Mouse (Mus musculus): ENCODE results near the gene Krtap5-3. TPM values are rescaled to one million over a fixed set of nuclear protein-coding genes. Genes with fewer than 3 reads are reported as not detected.
"Not testable (repeated sequence)": the region's sequence is repeated elsewhere in the genome, so short reads cannot be mapped to it uniquely, and the experiment has no call there.

Krtap5-3 gene
- polyA plus RNA-seq, 1 experiment from 2014 or later, result not detected

DNA sequence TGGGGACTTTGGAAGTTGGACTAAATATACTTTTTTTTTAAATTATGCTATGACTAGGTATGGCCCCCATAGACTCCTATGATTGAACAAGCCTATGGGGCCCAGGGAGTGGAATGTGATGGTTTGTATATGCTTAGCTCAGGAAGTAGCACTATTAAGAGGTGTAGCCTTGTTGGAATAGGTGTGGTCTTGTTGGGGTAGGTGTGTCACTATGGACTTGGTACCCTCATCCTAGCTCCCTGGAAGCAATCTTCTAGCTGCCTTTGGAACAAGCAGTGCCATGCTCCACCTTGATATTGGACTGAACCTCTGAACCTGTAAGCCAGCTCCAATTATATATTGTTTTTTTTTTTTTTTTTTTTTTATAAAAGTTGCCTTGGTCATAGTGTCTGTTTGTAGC lies 4.3 kb downstream of the Krtap5-3 start:
- Histone ChIP-seq H3K9ac (replicated peaks) (no peak overlapping the region), H3K27ac (replicated peaks) (no peak overlapping the region), H3K4me3 (replicated peaks) (no peak overlapping the region), H3K4me2 (no peak overlapping the region), H3K36me3 (no peaks in the 10 kb centered on the region), H3K9me3 (replicated peaks) (no peaks in the 10 kb centered on the region), H3K4me1 (no peaks in the 10 kb centered on the region), H3K27me3 (replicated peaks) (no peaks in the 10 kb centered on the region)
- no peak for ATAC-seq (ENCODE audit: low FRiP score)

DNA sequence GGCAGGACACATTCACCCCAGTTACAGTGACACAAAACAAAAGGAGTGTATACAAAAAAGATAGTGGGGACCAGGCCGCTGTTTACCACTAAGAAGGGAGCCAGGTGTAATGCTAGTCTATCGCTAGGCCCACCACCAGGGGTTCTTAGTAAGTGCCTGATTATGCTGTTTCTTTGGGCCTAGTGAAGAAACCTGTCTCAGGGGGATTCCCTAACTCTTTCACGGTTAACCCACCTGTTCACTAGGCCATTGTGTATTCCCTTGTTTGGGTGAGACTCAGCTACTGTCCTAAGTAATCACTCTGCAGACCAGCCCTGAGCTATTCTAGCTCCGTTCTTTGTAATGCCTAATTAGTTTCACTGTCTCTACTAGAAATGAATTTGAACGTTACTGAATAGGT lies 5.7 kb downstream of the Krtap5-3 start:
- H3K4me1 ChIP-seq; H3K27ac ChIP-seq (replicated peaks); H3K9ac ChIP-seq (replicated peaks); H3K4me2 ChIP-seq; H3K27me3 ChIP-seq (replicated peaks); H3K4me3 ChIP-seq (replicated peaks); H3K9me3 ChIP-seq (replicated peaks); H3K36me3 ChIP-seq; ATAC-seq (ENCODE audit: low FRiP score): not testable (repeated sequence)
- 78% methylated on average over 5 of the region's 5 CpGs for WGBS

DNA sequence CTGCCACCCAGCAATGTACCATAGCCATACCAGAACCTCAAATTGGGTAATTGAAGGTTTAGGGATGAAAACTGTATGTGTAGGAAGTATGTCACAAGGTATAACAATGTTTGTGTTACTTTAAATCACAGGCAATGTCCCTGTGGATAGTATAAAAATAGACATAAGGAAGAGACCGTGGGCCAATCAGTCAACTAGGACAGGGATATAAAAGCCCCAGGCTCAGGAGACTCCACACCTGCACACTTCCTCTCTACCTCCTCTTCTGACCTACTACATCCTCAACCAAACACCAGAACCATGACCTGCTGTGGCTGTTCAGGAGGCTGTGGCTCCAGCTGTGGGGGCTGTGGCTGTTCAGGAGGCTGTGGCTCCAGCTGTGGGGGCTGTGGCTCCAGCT lies 10.4 kb downstream of the Krtap5-3 start, which contains the start of gene Gm7579:
TSS of gene Gm7579 (plus strand) at position 301 of the 400 bp plus-strand sequence.
- Histone ChIP-seq H3K36me3 (no peaks in the 10 kb centered on the region), H3K4me2 (no peak within 1 kb of the TSS), H3K9me3 (replicated peaks) (no peaks in the 10 kb centered on the region), H3K4me3 (replicated peaks) (no peak within 1 kb of the TSS), H3K27ac (replicated peaks) (no peak within 1 kb of the TSS), H3K4me1 (no peaks in the 10 kb centered on the region), H3K9ac (replicated peaks) (no peak within 1 kb of the TSS), H3K27me3 (replicated peaks) (no peaks in the 10 kb centered on the region)
- 64% methylated on average over 1 of the region's 1 CpGs for WGBS
- ATAC-seq (ENCODE audit: low FRiP score), result no peak

DNA sequence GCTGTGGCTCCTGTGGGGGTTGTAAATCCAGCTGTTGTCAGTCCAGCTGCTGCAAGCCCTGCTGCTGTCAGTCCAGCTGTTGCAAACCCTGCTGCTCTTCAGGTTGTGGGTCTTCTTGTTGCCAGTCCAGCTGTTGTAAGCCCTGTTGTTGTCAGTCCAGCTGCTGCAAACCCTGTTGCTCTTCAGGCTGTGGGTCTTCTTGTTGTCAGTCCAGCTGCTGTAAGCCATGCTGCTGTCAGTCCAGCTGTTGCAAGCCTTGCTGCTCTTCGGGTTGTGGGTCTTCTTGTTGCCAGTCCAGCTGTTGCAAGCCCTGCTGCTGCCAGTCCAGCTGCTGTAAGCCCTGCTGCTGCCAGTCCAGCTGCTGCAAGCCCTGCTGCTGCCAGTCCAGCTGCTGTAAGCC lies 11.0 kb downstream of the Krtap5-3 start:
- H3K4me1 ChIP-seq; H3K9ac ChIP-seq (replicated peaks); H3K27ac ChIP-seq (replicated peaks); ATAC-seq (ENCODE audit: low FRiP score); H3K27me3 ChIP-seq (replicated peaks); H3K4me2 ChIP-seq; H3K4me3 ChIP-seq (replicated peaks); H3K36me3 ChIP-seq; H3K9me3 ChIP-seq (replicated peaks): not testable (repeated sequence)
- 57% methylated on average over 1 of the region's 1 CpGs for WGBS

GRCm38 (mm10) chr7:142224518-142224917 lies 23.4 kb downstream of the Krtap5-3 start:
- Histone ChIP-seq H3K9ac (replicated peaks) (no peak overlapping the region), H3K4me1 (no peaks in the 10 kb centered on the region), H3K27me3 (replicated peaks) (no peaks in the 10 kb centered on the region), H3K4me2 (no peak overlapping the region), H3K36me3 (no peaks in the 10 kb centered on the region), H3K27ac (replicated peaks) (no peak overlapping the region), H3K9me3 (replicated peaks) (no peaks in the 10 kb centered on the region), H3K4me3 (replicated peaks) (no peak overlapping the region)
- WGBS, result 58% methylated on average over 2 of the region's 2 CpGs
- no peak for ATAC-seq (ENCODE audit: low FRiP score)

- not testable (repeated sequence) for ATAC-seq (ENCODE audit: low FRiP score); H3K36me3 ChIP-seq
Observed at GRCm38 (mm10) chr7:142229871-142230270, 28.7 kb downstream of the Krtap5-3 start, which contains the start of gene Krtap5-5. Gene Krtap5-5, minus strand, starts transcription at chr7:142229971.

DNA sequence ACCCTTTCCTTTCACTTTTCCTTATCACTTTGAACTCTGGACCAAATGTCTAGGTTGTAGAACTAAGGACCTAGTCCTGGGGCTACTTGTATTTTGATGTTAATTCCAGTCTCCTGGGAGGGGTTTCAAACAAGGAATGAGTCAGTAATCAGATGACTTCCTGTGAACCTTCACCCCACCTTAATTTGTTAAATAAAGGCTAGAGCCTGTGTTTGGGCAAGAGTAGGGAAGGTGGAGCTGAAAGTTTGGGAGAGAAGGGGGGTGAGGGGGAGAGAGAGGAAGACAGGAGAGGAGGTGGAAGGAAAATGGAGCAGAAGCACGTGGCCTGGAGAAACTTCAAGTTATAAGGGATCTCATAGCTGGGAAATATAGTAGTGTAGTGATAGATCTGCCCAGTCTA lies 30.4 kb downstream of the Krtap5-3 start:
- Histone ChIP-seq H3K27me3 (replicated peaks) (no peaks in the 10 kb centered on the region), H3K27ac (replicated peaks) (no peak overlapping the region), H3K4me2 (no peak overlapping the region), H3K4me1 (no peaks in the 10 kb centered on the region), H3K4me3 (replicated peaks) (no peak overlapping the region), H3K36me3 (no peaks in the 10 kb centered on the region), H3K9ac (replicated peaks) (no peak overlapping the region), H3K9me3 (replicated peaks) (no peaks in the 10 kb centered on the region)
- ATAC-seq (ENCODE audit: low FRiP score), result no peak
- WGBS, result 33% methylated on average over 1 of the region's 1 CpGs

More at GRCm38 (mm10) chr7:142229871-142230270, 28.7 kb downstream of the Krtap5-3 start, which contains the start of gene Krtap5-5:
- H3K4me3 ChIP-seq (replicated peaks); H3K27ac ChIP-seq (replicated peaks); H3K9ac ChIP-seq (replicated peaks); H3K27me3 ChIP-seq (replicated peaks); H3K4me1 ChIP-seq; H3K9me3 ChIP-seq (replicated peaks); H3K4me2 ChIP-seq: not testable (repeated sequence)
- WGBS, result 50% methylated on average over 3 of the region's 3 CpGs

- H3K27me3 ChIP-seq (replicated peaks), result no peaks in the 10 kb centered on the region
- no peaks in the 10 kb centered on the region for H3K36me3 ChIP-seq
- no peak within 1 kb of the TSS for H3K9ac ChIP-seq (replicated peaks)
- no peaks in the 10 kb centered on the region for H3K9me3 ChIP-seq (replicated peaks)
- no peak for ATAC-seq (ENCODE audit: low FRiP score)
- WGBS, result 53% methylated on average over 2 of the region's 2 CpGs
- no peak within 1 kb of the TSS for H3K27ac ChIP-seq (replicated peaks)
- no peaks in the 10 kb centered on the region for H3K4me1 ChIP-seq
- H3K4me2 ChIP-seq, result no peak within 1 kb of the TSS
- H3K4me3 ChIP-seq (replicated peaks), result no peak within 1 kb of the TSS
Observed at GRCm38 (mm10) chr7:142240978-142241377, 39.8 kb downstream of the Krtap5-3 start, which contains the start of gene Gm40460. Gene Gm40460, minus strand, starts transcription at chr7:142241078.

- no peak overlapping the region for H3K4me3 ChIP-seq (replicated peaks)
- ATAC-seq (ENCODE audit: low FRiP score), result no peak
- H3K27ac ChIP-seq (replicated peaks), result no peak overlapping the region
- WGBS, result 0% methylated on average over 1 of the region's 1 CpGs
- H3K4me1 ChIP-seq, result no peaks in the 10 kb centered on the region
- H3K9ac ChIP-seq (replicated peaks), result no peak overlapping the region
- H3K27me3 ChIP-seq (replicated peaks), result peaks cover 5% of the 10 kb centered on the region; the same call in 1 of the 2 replicates
- no peaks in the 10 kb centered on the region for H3K9me3 ChIP-seq (replicated peaks)
- H3K4me2 ChIP-seq, result no peak overlapping the region
- no peaks in the 10 kb centered on the region for H3K36me3 ChIP-seq
Observed at GRCm38 (mm10) chr7:142249824-142250223, 48.7 kb downstream of the Krtap5-3 start.

Other genes starting within 250 kb of the Krtap5-3 start
- gene Mob2, start 140.3 kb upstream of the Krtap5-3 start, polyA plus RNA-seq (2015; fragmentation: Nextera tagmentation; extraction: Ambion mirVana), result 51.2 and 55.6 TPM in 2 replicates
- gene Dusp8, start 105.5 kb upstream of the Krtap5-3 start, polyA plus RNA-seq (2015; fragmentation: Nextera tagmentation; extraction: Ambion mirVana), result 110 and 132 TPM in 2 replicates
- 0.40 and 0.50 TPM in 2 replicates for gene Gm45618, start 80.6 kb upstream of the Krtap5-3 start, polyA plus RNA-seq (2015; fragmentation: Nextera tagmentation; extraction: Ambion mirVana)
- not detected in 2 replicates for gene Gm39115, start 65.3 kb upstream of the Krtap5-3 start, polyA plus RNA-seq (2015; fragmentation: Nextera tagmentation; extraction: Ambion mirVana)
- gene Gm45337, start 56.8 kb upstream of the Krtap5-3 start, polyA plus RNA-seq (2015; fragmentation: Nextera tagmentation; extraction: Ambion mirVana), result not detected in 2 replicates
- not detected in 2 replicates for gene Gm29735, start 44.3 kb upstream of the Krtap5-3 start, polyA plus RNA-seq (2015; fragmentation: Nextera tagmentation; extraction: Ambion mirVana)
- not detected in 2 replicates for gene Gm4553, start 35.6 kb upstream of the Krtap5-3 start, polyA plus RNA-seq (2015; fragmentation: Nextera tagmentation; extraction: Ambion mirVana)
- gene Krtap5-2, start 25.4 kb upstream of the Krtap5-3 start, polyA plus RNA-seq (2015; fragmentation: Nextera tagmentation; extraction: Ambion mirVana), result not detected in 2 replicates
- gene Gm10153, start 11.0 kb upstream of the Krtap5-3 start, polyA plus RNA-seq (2015; fragmentation: Nextera tagmentation; extraction: Ambion mirVana), result not detected in 2 replicates
- gene Gm7579, start 10.5 kb downstream of the Krtap5-3 start, polyA plus RNA-seq (2015; fragmentation: Nextera tagmentation; extraction: Ambion mirVana), result not detected in 2 replicates
- gene Krtap5-5, start 28.6 kb downstream of the Krtap5-3 start, polyA plus RNA-seq (2015; fragmentation: Nextera tagmentation; extraction: Ambion mirVana), result not detected in 2 replicates
- not detected in 2 replicates for gene Gm40460, start 39.7 kb downstream of the Krtap5-3 start, polyA plus RNA-seq (2015; fragmentation: Nextera tagmentation; extraction: Ambion mirVana)
- not detected in 2 replicates for gene Gm2431, start 57.0 kb downstream of the Krtap5-3 start, polyA plus RNA-seq (2015; fragmentation: Nextera tagmentation; extraction: Ambion mirVana)
- gene Gm4559, start 73.0 kb downstream of the Krtap5-3 start, polyA plus RNA-seq (2015; fragmentation: Nextera tagmentation; extraction: Ambion mirVana), result not detected in 2 replicates
- not detected in 2 replicates for gene Krtap5-1, start 95.8 kb downstream of the Krtap5-3 start, polyA plus RNA-seq (2015; fragmentation: Nextera tagmentation; extraction: Ambion mirVana)
- gene Krtap5-4, start 102.2 kb downstream of the Krtap5-3 start, polyA plus RNA-seq (2015; fragmentation: Nextera tagmentation; extraction: Ambion mirVana), result not detected in 2 replicates
- 13.5 and 14.7 TPM in 2 replicates for gene Ifitm10, start 172.4 kb downstream of the Krtap5-3 start, polyA plus RNA-seq (2015; fragmentation: Nextera tagmentation; extraction: Ambion mirVana)
- gene Gm49369, start 181.3 kb downstream of the Krtap5-3 start, polyA plus RNA-seq (2015; fragmentation: Nextera tagmentation; extraction: Ambion mirVana), result not detected in 2 replicates
- gene Ctsd, start 186.7 kb downstream of the Krtap5-3 start, polyA plus RNA-seq (2015; fragmentation: Nextera tagmentation; extraction: Ambion mirVana), result 304 and 310 TPM in 2 replicates
- gene Syt8, start 233.5 kb downstream of the Krtap5-3 start, polyA plus RNA-seq (2015; fragmentation: Nextera tagmentation; extraction: Ambion mirVana), result 0.14 TPM in 1 of 2 replicates, not detected in the other
- 16.4 and 24.8 TPM in 2 replicates for gene Tnni2, start 240.4 kb downstream of the Krtap5-3 start, polyA plus RNA-seq (2015; fragmentation: Nextera tagmentation; extraction: Ambion mirVana)